Mouse (Mus musculus) limb, embryonic 11.5 days (tissue): ENCODE data around the gene Acvr1b. TPM values are rescaled to one million over a fixed set of nuclear protein-coding genes. Genes with fewer than 3 reads are reported as not detected.

Experiments
- ATAC-seq: fragments of 200-750 bp; cut with Nextera tagmentation; 2 replicates; pipeline ENCODE4 v1.8.0; 2017; ENCODE audit warnings: low read depth; ENCODE audit not compliant: insufficient number of reproducible peaks, low FRiP score, low TSS enrichment
- DNase-seq: peaks from one replicate; pipeline ENCODE4 v3.0.0-alpha.2; 2015; ENCODE audit warnings: low spot score
- H3K27ac ChIP-seq: fragments of 300-500 bp; sonication (generic); replicated peaks from 2 replicates; pipeline ENCODE4 v1.5.1; 2014; ENCODE audit warnings: low read depth, mild to moderate bottlenecking, low read length
- H3K27me3 ChIP-seq: fragments of 300-500 bp; sonication (generic); 2 replicates; pipeline ENCODE4 v1.6.1; 2014; ENCODE audit warnings: mild to moderate bottlenecking, low read length, mixed read lengths; ENCODE audit not compliant: control insufficient read depth, insufficient read depth
- H3K36me3 ChIP-seq: fragments of 300-500 bp; sonication (generic); 2 replicates; pipeline ENCODE4 v1.6.1; 2014; ENCODE audit warnings: mild to moderate bottlenecking, low read length, moderate library complexity, mixed read lengths; ENCODE audit not compliant: control insufficient read depth, insufficient read depth
- H3K4me1 ChIP-seq: fragments of 300-500 bp; sonication (generic); 2 replicates; pipeline ENCODE4 v1.6.1; 2014; ENCODE audit warnings: low read length, mixed read lengths; ENCODE audit not compliant: control insufficient read depth, insufficient read depth
- H3K4me2 ChIP-seq: fragments of 300-500 bp; sonication (generic); 2 replicates; pipeline ENCODE4 v1.6.1; 2014; ENCODE audit warnings: low read depth, mild to moderate bottlenecking, moderate library complexity; ENCODE audit not compliant: severe bottlenecking
- H3K4me3 ChIP-seq: fragments of 300-500 bp; sonication (generic); 2 replicates; pipeline ENCODE4 v1.5.1; 2014; ENCODE audit warnings: low read depth, low read length
- H3K9ac ChIP-seq: fragments of 300-500 bp; sonication (generic); 2 replicates; pipeline ENCODE4 v1.6.1; 2014; ENCODE audit warnings: mild to moderate bottlenecking, low read length
- H3K9me3 ChIP-seq: fragments of 300-500 bp; sonication (generic); 2 replicates; pipeline ENCODE4 v1.6.1; 2016; ENCODE audit warnings: low read length; ENCODE audit not compliant: control insufficient read depth
- WGBS: fragments of 180-500 bp; shearing (Covaris S2); extraction: QIAGEN DNeasy Blood & Tissue Kit; methylation state at CpG from one replicate; pipeline ENCODE4 v1.1.7; 2014; 5-methylcytosine and 5-hydroxymethylcytosine counted together
- microRNA-seq: library from miRNA; unstranded; fragments of <30 nt; microRNA quantifications from one replicate; pipeline ENCODE4, GENCODE M21; 2016
- polyA plus RNA-seq: library from polyadenylated mRNA; unstranded; fragments of >200 nt; fragmentation: Nextera tagmentation; extraction: Ambion mirVana; gene quantifications from 2 replicates; pipeline ENCODE4 v1.2.1, GENCODE M21; 2014

Acvr1b gene
- polyA plus RNA-seq, 1 experiment from 2014 or later, result 9.4 TPM

- Histone ChIP-seq H3K27ac (no peak overlapping the region), H3K4me1 (peaks cover 17% of the 10 kb centered on the region), H3K9me3 (no peaks in the 10 kb centered on the region), H3K27me3 (peaks cover 9% of the 10 kb centered on the region; the same call in 1 of the 2 replicates), H3K4me3 (no peak overlapping the region), H3K4me2 (no peak overlapping the region), H3K36me3 (no peaks in the 10 kb centered on the region), H3K9ac (no peak overlapping the region)
- 65% methylated on average over 5 of the region's 5 CpGs for WGBS
- ATAC-seq, result no peak
- DNase-seq, result no peak
These were observed 88.6 kb downstream of the Acvr1b start for GRCm38 (mm10) chr15:101262502-101262901.

Small RNAs within 50 kb of the gene (microRNA-seq; reads per million reads assigned to microRNA genes)
- 1.5 reads per million for gene Mir6962

Other genes with a start within 250 kb of the Acvr1b start
- not detected in 2 replicates for gene Gm47841, start 126.7 kb upstream of the Acvr1b start, polyA plus RNA-seq
- 1.3 and 1.5 TPM in 2 replicates for gene Fignl2, start 95.5 kb upstream of the Acvr1b start, polyA plus RNA-seq
- not detected in 2 replicates for gene Ankrd33, start 58.3 kb upstream of the Acvr1b start, polyA plus RNA-seq
- 3.8 and 5.0 TPM in 2 replicates for gene Acvrl1, start 45.5 kb upstream of the Acvr1b start, polyA plus RNA-seq
- gene Grasp, start 50.1 kb downstream of the Acvr1b start, polyA plus RNA-seq, result 6.7 and 7.7 TPM in 2 replicates
- gene Nr4a1, start 80.2 kb downstream of the Acvr1b start, polyA plus RNA-seq, result 3.5 and 4.0 TPM in 2 replicates
- gene Atg101, start 110.2 kb downstream of the Acvr1b start, polyA plus RNA-seq, result 68.2 and 73.1 TPM in 2 replicates
- gene 6030408B16Rik, start 119.1 kb downstream of the Acvr1b start, polyA plus RNA-seq, result 4.2 and 5.6 TPM in 2 replicates
- gene Krt80, start 196.1 kb downstream of the Acvr1b start, polyA plus RNA-seq, result 0.14 TPM in 1 of 2 replicates, not detected in the other
- 15.2 and 16.1 TPM in 2 replicates for gene Krt7, start 237.0 kb downstream of the Acvr1b start, polyA plus RNA-seq